Mouse (Mus musculus): ENCODE results near the gene Slitrk1. TPM values are rescaled to one million over a fixed set of nuclear protein-coding genes. Genes with fewer than 3 reads are reported as not detected.

Gene Slitrk1
- 0.42 and 0.44 TPM in 2 replicates for polyA plus RNA-seq (2015; fragmentation: Nextera tagmentation; extraction: Ambion mirVana)

- Histone ChIP-seq H3K4me1 (replicated peaks; ENCODE audit: control insufficient read depth, insufficient read depth) (peaks cover 3% of the 10 kb centered on the region; the same call in 1 of the 2 replicates), H3K9ac (ENCODE audit: low read length) (0 out of 2 replicates have a peak within 1 kb of the TSS, but pooled peaks have one; percentile 4), H3K4me2 (replicated peaks; ENCODE audit: low read depth) (peak within 1 kb of the TSS; percentile 52), H3K36me3 (ENCODE audit: control insufficient read depth, insufficient read depth, low read length) (no peaks in the 10 kb centered on the region), H3K27ac (replicated peaks) (no peak within 1 kb of the TSS), H3K4me3 (ENCODE audit: low read depth, low read length) (peak within 1 kb of the TSS; percentile 34), H3K9me3 (ENCODE audit: control insufficient read depth, low read length) (no peaks in the 10 kb centered on the region), H3K27me3 (ENCODE audit: control insufficient read depth, insufficient read depth, low read length) (no peaks in the 10 kb centered on the region; the same call in 1 of the 2 replicates)
- DNase-seq (ENCODE audit: low spot score) (peak; percentile 43), ATAC-seq (ENCODE audit: low FRiP score, low TSS enrichment) (no peak)
- TF ChIP-seq CTCF (IDR thresholded peaks at IDR 0.05; ENCODE audit: low read depth) (no peak), EP300 (optimal IDR thresholded peaks at IDR 0.05) (no peak)
- WGBS, result under 1% methylated on average over 24 of the region's 25 CpGs
These were observed at the start of gene Slitrk1 for GRCm38 (mm10) chr14:108913714-108914263. Slitrk1 (minus strand) TSS chr14:108914158.

DNA sequence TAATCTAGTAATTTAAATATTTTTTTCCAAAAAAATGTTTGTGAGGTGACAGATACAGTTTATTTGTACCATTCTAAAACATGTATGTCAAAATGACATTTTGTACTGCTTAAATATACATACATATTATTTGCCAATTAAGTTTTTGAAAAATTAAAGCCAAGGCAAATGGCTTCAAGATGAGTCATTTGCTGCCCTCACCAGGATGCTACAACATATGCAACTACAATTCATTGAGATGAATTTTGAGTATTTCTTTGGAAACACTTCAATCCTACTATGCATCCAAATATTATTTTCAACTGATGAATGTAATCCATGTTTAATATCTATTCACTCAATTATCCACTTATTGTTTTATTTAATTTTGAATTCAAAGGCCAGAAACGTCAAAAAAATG lies 21.8 kb upstream of the Slitrk1 start:
- Histone ChIP-seq H3K9me3 (ENCODE audit: control insufficient read depth, low read length) (no peaks in the 10 kb centered on the region), H3K4me1 (replicated peaks; ENCODE audit: control insufficient read depth, insufficient read depth) (no peaks in the 10 kb centered on the region), H3K9ac (ENCODE audit: low read length) (no peak overlapping the region), H3K4me3 (ENCODE audit: low read depth, low read length) (no peak overlapping the region), H3K4me2 (replicated peaks; ENCODE audit: low read depth) (no peak overlapping the region), H3K36me3 (ENCODE audit: control insufficient read depth, insufficient read depth, low read length) (no peaks in the 10 kb centered on the region), H3K27me3 (ENCODE audit: control insufficient read depth, insufficient read depth, low read length) (no peaks in the 10 kb centered on the region), H3K27ac (replicated peaks) (no peak overlapping the region)
- no peak for TF ChIP-seq EP300 (optimal IDR thresholded peaks at IDR 0.05)
- peak; percentile 34; the same call in 1 of the 2 replicates for TF ChIP-seq CTCF (IDR thresholded peaks at IDR 0.05; ENCODE audit: low read depth)
- ATAC-seq (ENCODE audit: low FRiP score, low TSS enrichment), result no peak
- DNase-seq (ENCODE audit: low spot score), result no peak
- 55% methylated on average over 1 of the region's 1 CpGs for WGBS

DNA sequence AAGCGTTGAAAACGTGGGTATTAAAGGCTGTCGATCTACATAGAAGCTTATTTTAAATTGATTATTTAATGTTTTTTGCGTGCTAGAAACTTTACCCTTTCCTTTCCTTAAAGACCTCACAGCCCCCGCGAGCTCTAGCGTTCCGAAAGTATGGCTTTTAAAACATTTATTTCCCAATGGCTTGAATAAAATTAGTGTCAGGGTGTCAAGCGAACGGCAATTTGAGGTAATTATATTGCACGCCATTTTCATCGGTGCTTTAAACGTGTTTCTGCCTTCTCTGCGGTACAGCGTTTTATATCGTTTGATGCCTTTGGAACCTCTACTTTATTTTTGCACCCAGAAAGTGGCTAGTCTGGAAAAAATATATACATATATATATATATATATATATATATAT lies 378 bp upstream of the Slitrk1 start:
- Histone ChIP-seq H3K4me1 (replicated peaks; ENCODE audit: control insufficient read depth, insufficient read depth) (peaks cover 3% of the 10 kb centered on the region; the same call in 1 of the 2 replicates), H3K9ac (ENCODE audit: low read length) (no peak overlapping the region), H3K4me2 (replicated peaks; ENCODE audit: low read depth) (peak overlapping the region; percentile 52), H3K36me3 (ENCODE audit: control insufficient read depth, insufficient read depth, low read length) (no peaks in the 10 kb centered on the region), H3K27ac (replicated peaks) (no peak overlapping the region), H3K27me3 (ENCODE audit: control insufficient read depth, insufficient read depth, low read length) (no peaks in the 10 kb centered on the region; the same call in 1 of the 2 replicates), H3K9me3 (ENCODE audit: control insufficient read depth, low read length) (no peaks in the 10 kb centered on the region), H3K4me3 (ENCODE audit: low read depth, low read length) (peak overlapping the region; percentile 34; the same call in 1 of the 2 replicates)
- DNase-seq (ENCODE audit: low spot score), result no peak
- ATAC-seq (ENCODE audit: low FRiP score, low TSS enrichment), result no peak
- TF ChIP-seq CTCF (IDR thresholded peaks at IDR 0.05; ENCODE audit: low read depth) (no peak), EP300 (optimal IDR thresholded peaks at IDR 0.05) (no peak)
- WGBS, result 18% methylated on average over 16 of the region's 16 CpGs

DNA sequence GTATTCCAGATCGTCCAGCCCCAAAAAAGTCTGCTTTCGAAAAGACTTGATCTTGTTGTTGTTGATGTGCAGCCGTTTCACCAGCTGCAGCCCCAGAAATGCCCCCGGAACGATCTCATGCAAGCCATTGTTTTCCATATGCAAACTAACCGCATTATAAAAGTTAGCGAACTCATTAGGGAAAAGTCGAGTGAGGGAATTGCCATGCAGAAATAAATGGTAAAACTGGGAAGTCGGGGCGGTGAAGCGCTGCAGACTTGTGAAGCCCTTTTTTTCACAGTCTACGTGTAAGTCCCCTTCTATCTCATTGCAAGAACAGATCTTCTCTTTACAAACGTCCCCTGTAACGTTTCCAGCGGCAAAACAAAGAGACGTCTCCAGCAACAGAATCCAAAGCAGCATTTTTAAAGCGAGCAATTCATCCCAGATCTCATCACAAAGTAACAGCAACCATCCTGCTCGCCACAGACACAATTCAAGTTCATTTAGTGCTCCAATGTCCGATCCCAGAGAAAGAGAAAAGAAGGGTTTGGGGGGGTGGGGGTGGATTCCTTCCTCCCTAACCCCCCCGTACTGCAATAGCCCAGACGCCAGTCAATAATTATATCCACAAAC lies 975 bp downstream of the Slitrk1 start:
- Histone ChIP-seq H3K4me3 (ENCODE audit: low read depth, low read length) (peak overlapping the region; percentile 34), H3K36me3 (ENCODE audit: control insufficient read depth, insufficient read depth, low read length) (no peaks in the 10 kb centered on the region), H3K9me3 (ENCODE audit: control insufficient read depth, low read length) (no peaks in the 10 kb centered on the region), H3K27ac (replicated peaks) (no peak overlapping the region), H3K9ac (ENCODE audit: low read length) (no peak overlapping the region), H3K4me2 (replicated peaks; ENCODE audit: low read depth) (peak overlapping the region; percentile 52), H3K27me3 (ENCODE audit: control insufficient read depth, insufficient read depth, low read length) (no peaks in the 10 kb centered on the region; the same call in 1 of the 2 replicates), H3K4me1 (replicated peaks; ENCODE audit: control insufficient read depth, insufficient read depth) (peaks cover 3% of the 10 kb centered on the region; the same call in 1 of the 2 replicates)
- TF ChIP-seq EP300 (optimal IDR thresholded peaks at IDR 0.05) (no peak), CTCF (IDR thresholded peaks at IDR 0.05; ENCODE audit: low read depth) (no peak)
- WGBS, result 3% methylated on average over 21 of the region's 21 CpGs
- DNase-seq (ENCODE audit: low spot score) (no peak), ATAC-seq (ENCODE audit: low FRiP score, low TSS enrichment) (no peak)

DNA sequence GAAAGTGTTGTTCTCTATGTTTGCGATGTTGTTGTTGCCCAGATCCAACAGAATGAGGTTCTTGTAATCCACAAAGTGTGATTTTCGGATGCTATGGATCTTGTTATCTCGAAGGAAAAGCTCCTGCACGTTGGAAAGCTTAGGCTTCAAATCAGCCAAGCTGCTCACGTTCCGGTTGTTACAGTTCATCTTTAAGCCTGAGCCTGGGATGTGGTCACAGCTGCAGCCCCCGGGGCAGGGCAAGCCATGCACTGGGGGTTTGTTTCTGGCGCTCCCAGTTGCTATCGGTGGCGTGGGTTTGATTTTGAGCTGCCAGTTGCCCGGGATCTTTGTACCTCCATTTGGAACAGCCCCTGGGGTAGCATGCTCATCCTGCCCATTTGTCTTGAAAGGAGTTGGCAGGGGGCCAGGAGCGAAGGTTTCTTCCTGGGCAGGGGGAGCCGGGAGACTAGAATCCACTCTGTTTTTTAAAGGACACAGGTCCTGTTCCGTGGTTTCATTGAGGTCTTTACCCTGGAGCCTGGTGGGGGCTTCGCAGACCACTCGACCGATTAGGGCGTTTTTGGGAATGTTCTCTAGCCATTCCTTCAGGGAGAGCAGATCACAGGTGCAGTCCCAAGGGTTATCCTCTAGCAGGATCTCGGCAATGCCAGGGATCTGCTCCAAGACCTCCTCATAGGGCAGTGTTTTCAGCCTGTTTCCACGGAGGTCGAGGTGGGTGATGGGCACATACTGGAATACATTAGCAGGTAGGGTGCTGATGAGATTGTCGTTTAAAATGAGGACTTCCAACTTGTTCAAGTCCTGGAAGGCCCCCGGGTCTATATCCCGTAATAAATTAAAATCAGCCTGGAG lies 1.7 kb downstream of the Slitrk1 start:
- ATAC-seq (ENCODE audit: low FRiP score, low TSS enrichment) (no peak), DNase-seq (ENCODE audit: low spot score) (no peak)
- no peak overlapping the region for H3K27ac ChIP-seq (replicated peaks)
- H3K27me3 ChIP-seq (ENCODE audit: control insufficient read depth, insufficient read depth, low read length), result no peaks in the 10 kb centered on the region; the same call in 1 of the 2 replicates
- H3K9me3 ChIP-seq (ENCODE audit: control insufficient read depth, low read length), result no peaks in the 10 kb centered on the region
- H3K4me1 ChIP-seq (replicated peaks; ENCODE audit: control insufficient read depth, insufficient read depth), result peaks cover 3% of the 10 kb centered on the region; the same call in 1 of the 2 replicates
- peak overlapping the region; percentile 34 for H3K4me3 ChIP-seq (ENCODE audit: low read depth, low read length)
- H3K36me3 ChIP-seq (ENCODE audit: control insufficient read depth, insufficient read depth, low read length), result no peaks in the 10 kb centered on the region
- H3K9ac ChIP-seq (ENCODE audit: low read length), result no peak overlapping the region
- WGBS, result 5% methylated on average over 24 of the region's 24 CpGs
- TF ChIP-seq EP300 (optimal IDR thresholded peaks at IDR 0.05) (no peak), CTCF (IDR thresholded peaks at IDR 0.05; ENCODE audit: low read depth) (no peak)
- peak overlapping the region; percentile 52 for H3K4me2 ChIP-seq (replicated peaks; ENCODE audit: low read depth)

All from stomach, postnatal 0 days (tissue).